Mouse (Mus musculus) lung, postnatal 0 days (tissue): ENCODE data around the gene Cmah.

ENCODE experiments used
- CTCF ChIP-seq: IDR thresholded peaks from 2 replicates; pipeline ENCODE4 v1.5.1; 2016; ENCODE audit warnings: antibody characterized with exemption, mild to moderate bottlenecking
- EP300 ChIP-seq: IDR thresholded peaks from 2 replicates; pipeline ENCODE4 v1.6.1; 2016; ENCODE audit warnings: antibody characterized with exemption, mild to moderate bottlenecking, control low read depth

GRCm38 (mm10) chr13:24497001-24497400 is 169.8 kb downstream of the Cmah start:
- TF ChIP-seq EP300 = no peak
- TF ChIP-seq CTCF = no peak
